13 mouse cellular contexts compared by ENCODE assay signal in genomic region chr1:66321136-66321502, GRCm38 (mm10).
DNase-seq lines count a peak whose midpoint lies in the region; ATAC-seq and TF ChIP-seq lines count a peak whose summit lies in the region.
"Had no signal": no experiment of that assay in that cellular context is flagged by ENCODE, and none has a peak within 500 bp of the region (broad histone marks: within the 10 kb centered on the region; RNA-seq: fewer than 3 reads in every experiment).

No protein-coding gene starts in this region.

- H3K9ac ChIP-seq in forebrain, embryonic 15.5 days (replicated peaks), result peak overlapping the region; percentile 35; the same call in 1 of the 2 replicates
- H3K9ac ChIP-seq in hindbrain, embryonic 16.5 days (ENCODE audit: low read depth, low read length), result peak overlapping the region; percentile 9; the same call in 1 of the 2 replicates
- H3K9ac ChIP-seq in midbrain, postnatal 0 days (replicated peaks; ENCODE audit: low read length, poor library complexity, severe bottlenecking), result peak overlapping the region; percentile 51
- H3K9ac ChIP-seq: limb, embryonic 15.5 days had no signal

- DNase-seq in cerebellum, adult 9-10 months, result peak; percentile 46
- DNase-seq in cerebellum, adult 8-10 months, result no peak
- no peak for DNase-seq in midbrain, postnatal 0 days (ENCODE audit: low spot score)
- DNase-seq in urinary bladder, postnatal 14 days (ENCODE audit: low spot score), result no peak
- DNase-seq in left cerebral cortex, adult 11 months (ENCODE audit: low spot score), result no peak
- no peak for DNase-seq in gastrocnemius, postnatal 25 days
- DNase-seq: gastrocnemius, adult 2 months; lung, adult 18-20 months; lung, postnatal 4 days had no signal

- peak overlapping the region; percentile 99 for H3K27ac ChIP-seq in forebrain, embryonic 15.5 days (replicated peaks)
- H3K27ac ChIP-seq in hindbrain, embryonic 16.5 days (ENCODE audit: low read depth, low read length), result peak overlapping the region; percentile 84
- H3K27ac ChIP-seq in midbrain, postnatal 0 days (ENCODE audit: low read depth, low read length), result peak overlapping the region; percentile 98
- H3K27ac ChIP-seq: gastrocnemius, adult 2 months; limb, embryonic 15.5 days had no signal

- H3K4me2 ChIP-seq in forebrain, embryonic 15.5 days (replicated peaks), result peak overlapping the region; percentile 40
- H3K4me2 ChIP-seq in hindbrain, embryonic 16.5 days (ENCODE audit: low read length), result peak overlapping the region; percentile 51
- peak overlapping the region; percentile 51 for H3K4me2 ChIP-seq in midbrain, postnatal 0 days (ENCODE audit: low read depth, low read length, poor library complexity, severe bottlenecking)

- H3K9me3 ChIP-seq in forebrain, embryonic 15.5 days, result no peaks in the 10 kb centered on the region
- H3K9me3 ChIP-seq in hindbrain, embryonic 16.5 days (ENCODE audit: control insufficient read depth, low read length), result no peaks in the 10 kb centered on the region
- no peaks in the 10 kb centered on the region for H3K9me3 ChIP-seq in midbrain, postnatal 0 days (ENCODE audit: low read length)
- H3K9me3 ChIP-seq: limb, embryonic 15.5 days had no signal

- peak; percentile 34 for ATAC-seq in forebrain, embryonic 15.5 days (replicated peaks)
- peak; percentile 8 for ATAC-seq in hindbrain, embryonic 16.5 days
- ATAC-seq in midbrain, postnatal 0 days (ENCODE audit: low FRiP score), result no peak
- ATAC-seq: intestine, embryonic 16.5 days had no signal

- 0 out of 2 replicates have a peak, but pooled peaks cover under 1% of the 10 kb centered on the region for H3K36me3 ChIP-seq in forebrain, embryonic 15.5 days
- no peaks in the 10 kb centered on the region for H3K36me3 ChIP-seq in hindbrain, embryonic 16.5 days (ENCODE audit: control insufficient read depth, insufficient read depth, low read length)
- no peaks in the 10 kb centered on the region for H3K36me3 ChIP-seq in midbrain, postnatal 0 days (ENCODE audit: insufficient read depth, low read length)
- H3K36me3 ChIP-seq: limb, embryonic 15.5 days had no signal

- no peak for TF ChIP-seq CTCF in midbrain, postnatal 0 days (IDR thresholded peaks at IDR 0.05)

- H3K4me1 ChIP-seq in forebrain, embryonic 15.5 days, result peaks cover 39% of the 10 kb centered on the region
- peaks cover 20% of the 10 kb centered on the region for H3K4me1 ChIP-seq in hindbrain, embryonic 16.5 days (ENCODE audit: control insufficient read depth, insufficient read depth, low read depth, low read length)
- H3K4me1 ChIP-seq in midbrain, postnatal 0 days (ENCODE audit: insufficient read depth, low read length), result peaks cover 12% of the 10 kb centered on the region
- H3K4me1 ChIP-seq: limb, embryonic 15.5 days had no signal

- 5% methylated on average over 1 of the region's 1 CpGs for WGBS in forebrain, embryonic 15.5 days
- 7% methylated on average over 1 of the region's 1 CpGs for WGBS in hindbrain, embryonic 16.5 days
- 8% methylated on average over 1 of the region's 1 CpGs for WGBS in midbrain, postnatal 0 days

- peak overlapping the region; percentile 13; the same call in 1 of the 2 replicates for H3K4me3 ChIP-seq in forebrain, embryonic 15.5 days
- peak overlapping the region; percentile 19; the same call in 1 of the 2 replicates for H3K4me3 ChIP-seq in hindbrain, embryonic 16.5 days (ENCODE audit: low read length)
- peak overlapping the region; percentile 57 for H3K4me3 ChIP-seq in midbrain, postnatal 0 days (ENCODE audit: low read depth, low read length)

- no peaks in the 10 kb centered on the region for H3K27me3 ChIP-seq in forebrain, embryonic 15.5 days
- H3K27me3 ChIP-seq in hindbrain, embryonic 16.5 days (replicated peaks; ENCODE audit: control insufficient read depth, insufficient read depth, low read length), result no peaks in the 10 kb centered on the region
- no peaks in the 10 kb centered on the region for H3K27me3 ChIP-seq in midbrain, postnatal 0 days (ENCODE audit: insufficient read depth, low read length)
- H3K27me3 ChIP-seq: limb, embryonic 15.5 days had no signal
